Mouse (Mus musculus): Measurements from ENCODE around the gene Sf3b3. TPM values are rescaled to one million over a fixed set of nuclear protein-coding genes. Genes with fewer than 3 reads are reported as not detected.
A peak's percentile ranks its signal among the peaks of the same experiment; 100 is the strongest.

Sf3b3 gene
- total and polyA plus RNA-seq, 2 experiments: 12.1 to 20.6 TPM

DNA sequence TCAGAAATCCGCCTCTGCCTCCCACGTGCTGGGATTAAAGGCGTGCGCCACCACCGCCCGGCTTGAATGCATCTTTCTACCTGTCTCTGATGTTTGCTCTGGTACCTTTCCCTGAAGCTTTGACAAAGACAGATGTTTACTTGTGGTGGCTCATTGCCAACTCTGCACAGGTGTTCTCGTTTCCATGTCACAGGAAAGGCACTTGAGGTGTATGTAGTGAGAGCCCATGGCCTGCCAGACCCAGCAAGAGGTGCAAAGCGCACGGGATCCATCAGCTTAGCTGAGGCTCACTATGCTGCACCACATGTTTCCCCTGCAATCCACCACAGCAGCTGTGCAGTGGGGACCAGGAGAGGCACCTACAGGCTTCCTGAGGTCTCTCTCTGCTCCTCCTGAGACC is 42.7 kb downstream of the Sf3b3 start:
- Histone ChIP-seq H3K4me1 (ENCODE audit: control insufficient read depth, insufficient read depth, low read length) (no peaks in the 10 kb centered on the region), H3K36me3 (ENCODE audit: control insufficient read depth, insufficient read depth, low read length) (no peaks in the 10 kb centered on the region), H3K27ac (replicated peaks; ENCODE audit: insufficient read depth, low read depth, low read length) (no peak overlapping the region), H3K9ac (ENCODE audit: low read depth, low read length) (no peak overlapping the region), H3K4me3 (ENCODE audit: insufficient read depth, low read depth, low read length) (no peak overlapping the region), H3K79me2 (ENCODE audit: control insufficient read depth, insufficient read depth, low read length) (no peaks in the 10 kb centered on the region), H3K27me3 (ENCODE audit: control insufficient read depth, insufficient read depth, low read length) (no peaks in the 10 kb centered on the region)
- no peak for TF ChIP-seq POLR2A (IDR thresholded peaks at IDR 0.05; ENCODE audit: extremely low read depth, insufficient read depth, low read length)
- no peak for TF ChIP-seq CTCF (IDR thresholded peaks at IDR 0.05; ENCODE audit: low read depth, low read length)
- 75% methylated on average over 9 of the region's 9 CpGs for WGBS
- no peak for DNase-seq (ENCODE audit: extremely low read depth, low read depth, low spot score)

DNA sequence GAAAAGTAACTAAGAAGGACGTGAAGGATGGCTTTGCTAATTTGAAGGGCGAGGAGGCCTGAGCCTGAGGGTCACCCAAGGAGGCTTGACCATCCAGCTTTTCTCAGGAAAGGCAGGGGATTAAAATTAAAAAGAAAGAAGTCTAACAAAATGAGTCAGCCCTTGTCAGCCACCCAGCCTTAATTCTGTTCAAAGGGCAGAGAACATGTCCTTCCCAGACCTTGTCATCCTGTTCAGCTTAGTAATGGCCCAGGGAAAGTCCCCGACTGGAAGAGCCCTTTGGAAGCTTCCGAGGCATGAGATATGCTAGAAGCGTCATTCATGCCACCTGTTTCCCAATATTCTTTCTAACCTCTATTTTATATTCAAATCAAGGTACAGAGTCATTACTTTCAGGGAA is 43.6 kb downstream of the Sf3b3 start:
- no peak overlapping the region for H3K27ac ChIP-seq (replicated peaks; ENCODE audit: insufficient read depth, low read depth, low read length)

DNA sequence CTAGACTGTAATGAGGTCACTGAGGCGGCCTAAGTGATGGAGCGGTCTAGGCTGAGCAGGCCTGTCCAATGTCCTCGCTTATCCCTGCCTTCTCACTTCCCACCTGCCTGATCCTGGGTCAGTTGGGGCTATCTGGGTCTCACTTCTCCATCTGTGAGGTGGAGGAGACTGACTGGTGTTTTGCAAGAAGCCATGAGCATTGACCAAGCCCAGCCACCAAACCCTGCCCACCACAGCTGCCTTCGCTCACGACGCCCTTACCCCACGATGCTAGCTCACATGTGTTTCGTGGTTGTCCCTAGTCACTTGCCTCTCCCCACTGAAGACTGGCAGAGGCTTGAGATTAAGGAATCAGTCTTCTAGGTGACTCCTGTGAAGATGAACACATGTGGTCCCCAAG is 49.5 kb downstream of the Sf3b3 start:
- Histone ChIP-seq H3K4me3 (ENCODE audit: insufficient read depth, low read depth, low read length) (no peak overlapping the region), H3K4me1 (ENCODE audit: control insufficient read depth, insufficient read depth, low read length) (peaks cover 7% of the 10 kb centered on the region), H3K27me3 (ENCODE audit: control insufficient read depth, insufficient read depth, low read length) (no peaks in the 10 kb centered on the region), H3K27ac (replicated peaks; ENCODE audit: insufficient read depth, low read depth, low read length) (no peak overlapping the region), H3K79me2 (ENCODE audit: control insufficient read depth, insufficient read depth, low read length) (no peaks in the 10 kb centered on the region), H3K36me3 (ENCODE audit: control insufficient read depth, insufficient read depth, low read length) (no peaks in the 10 kb centered on the region), H3K9ac (ENCODE audit: low read depth, low read length) (no peak overlapping the region)
- TF ChIP-seq POLR2A (IDR thresholded peaks at IDR 0.05; ENCODE audit: extremely low read depth, insufficient read depth, low read length): no peak
- DNase-seq (ENCODE audit: extremely low read depth, low read depth, low spot score): no peak
- WGBS: 97% methylated on average over 8 of the region's 8 CpGs

More for the DNA sequence above, 43.6 kb downstream of the Sf3b3 start:
- Histone ChIP-seq H3K9ac (ENCODE audit: low read depth, low read length) (no peak overlapping the region), H3K4me3 (ENCODE audit: insufficient read depth, low read depth, low read length) (no peak overlapping the region), H3K79me2 (ENCODE audit: control insufficient read depth, insufficient read depth, low read length) (no peaks in the 10 kb centered on the region), H3K27me3 (ENCODE audit: control insufficient read depth, insufficient read depth, low read length) (no peaks in the 10 kb centered on the region), H3K4me1 (ENCODE audit: control insufficient read depth, insufficient read depth, low read length) (no peaks in the 10 kb centered on the region), H3K36me3 (ENCODE audit: control insufficient read depth, insufficient read depth, low read length) (no peaks in the 10 kb centered on the region)
- 83% methylated on average over 5 of the region's 5 CpGs for WGBS
- DNase-seq (ENCODE audit: extremely low read depth, low read depth, low spot score): no peak
- TF ChIP-seq POLR2A (IDR thresholded peaks at IDR 0.05; ENCODE audit: extremely low read depth, insufficient read depth, low read length) (no peak), CTCF (IDR thresholded peaks at IDR 0.05; ENCODE audit: low read depth, low read length) (no peak)

DNA sequence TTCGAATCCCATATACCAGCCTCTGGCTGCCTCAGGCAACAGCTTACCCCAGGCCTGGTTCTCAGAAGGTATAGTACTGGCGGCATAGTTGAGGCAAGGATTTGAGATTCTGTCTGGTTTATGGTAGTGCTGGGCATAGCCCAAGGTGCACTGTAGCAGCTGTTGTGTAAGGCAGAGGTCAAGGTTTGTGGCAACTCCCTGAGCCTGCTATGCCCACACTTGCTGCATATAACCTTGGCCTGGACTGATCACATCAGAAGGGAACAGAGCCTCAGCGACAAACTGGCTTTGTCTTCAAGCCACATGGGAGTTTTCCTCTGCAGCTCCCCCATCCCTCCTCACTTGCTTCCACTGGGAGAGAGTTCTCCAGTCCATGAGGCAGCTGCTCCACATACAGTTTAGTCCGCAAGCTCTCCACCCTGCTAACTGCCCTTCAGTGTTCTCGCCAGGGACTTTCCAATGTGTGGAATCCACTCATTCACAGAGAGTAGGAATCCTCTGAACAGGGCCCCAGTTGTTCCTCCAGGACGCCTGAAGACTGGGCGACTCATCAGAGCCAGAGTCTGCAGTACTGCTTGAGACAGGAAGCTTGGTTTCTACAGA is 52.1 kb downstream of the Sf3b3 start:
- no peak overlapping the region for H3K4me3 ChIP-seq (ENCODE audit: insufficient read depth, low read depth, low read length)
- 88% methylated on average over 7 of the region's 7 CpGs for WGBS
- no peak overlapping the region for H3K9ac ChIP-seq (ENCODE audit: low read depth, low read length)
- no peak overlapping the region for H3K27ac ChIP-seq (replicated peaks; ENCODE audit: insufficient read depth, low read depth, low read length)
- H3K27me3 ChIP-seq (ENCODE audit: control insufficient read depth, insufficient read depth, low read length): no peaks in the 10 kb centered on the region
- H3K36me3 ChIP-seq (ENCODE audit: control insufficient read depth, insufficient read depth, low read length): no peaks in the 10 kb centered on the region
- H3K4me1 ChIP-seq (ENCODE audit: control insufficient read depth, insufficient read depth, low read length): peaks cover 8% of the 10 kb centered on the region
- H3K79me2 ChIP-seq (ENCODE audit: control insufficient read depth, insufficient read depth, low read length): no peaks in the 10 kb centered on the region
- no peak for TF ChIP-seq CTCF (IDR thresholded peaks at IDR 0.05; ENCODE audit: low read depth, low read length)
- TF ChIP-seq POLR2A (IDR thresholded peaks at IDR 0.05; ENCODE audit: extremely low read depth, insufficient read depth, low read length): no peak
- DNase-seq (ENCODE audit: extremely low read depth, low read depth, low spot score): peak; percentile 18

DNA sequence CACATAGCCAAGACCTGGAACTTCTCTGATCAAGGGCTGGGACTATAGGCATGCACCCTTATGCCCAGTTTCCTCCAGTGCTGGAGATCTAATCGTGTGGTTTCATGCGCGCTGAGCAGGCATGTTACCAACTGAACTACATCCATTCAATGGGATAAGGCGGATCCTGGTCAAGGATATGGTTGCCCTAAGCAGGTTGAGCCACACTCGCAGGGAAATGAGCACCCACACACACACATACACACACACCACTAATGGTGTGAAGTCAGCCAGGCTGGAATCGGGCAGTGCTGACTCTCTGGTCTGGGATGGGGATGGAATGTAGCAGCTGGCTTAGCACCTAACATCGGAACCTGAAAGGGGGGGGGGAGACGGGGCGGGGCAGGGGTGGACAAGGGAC is 52.7 kb downstream of the Sf3b3 start:
- H3K36me3 ChIP-seq (ENCODE audit: control insufficient read depth, insufficient read depth, low read length): no peaks in the 10 kb centered on the region
- H3K9ac ChIP-seq (ENCODE audit: low read depth, low read length): no peak overlapping the region
- TF ChIP-seq POLR2A (IDR thresholded peaks at IDR 0.05; ENCODE audit: extremely low read depth, insufficient read depth, low read length) (no peak), CTCF (IDR thresholded peaks at IDR 0.05; ENCODE audit: low read depth, low read length) (no peak)
- no peak for DNase-seq (ENCODE audit: extremely low read depth, low read depth, low spot score)
- no peak overlapping the region for H3K27ac ChIP-seq (replicated peaks; ENCODE audit: insufficient read depth, low read depth, low read length)
- 96% methylated on average over 9 of the region's 9 CpGs for WGBS
- H3K27me3 ChIP-seq (ENCODE audit: control insufficient read depth, insufficient read depth, low read length): no peaks in the 10 kb centered on the region
- H3K4me3 ChIP-seq (ENCODE audit: insufficient read depth, low read depth, low read length): no peak overlapping the region
- peaks cover 8% of the 10 kb centered on the region for H3K4me1 ChIP-seq (ENCODE audit: control insufficient read depth, insufficient read depth, low read length)
- H3K79me2 ChIP-seq (ENCODE audit: control insufficient read depth, insufficient read depth, low read length): no peaks in the 10 kb centered on the region

DNA sequence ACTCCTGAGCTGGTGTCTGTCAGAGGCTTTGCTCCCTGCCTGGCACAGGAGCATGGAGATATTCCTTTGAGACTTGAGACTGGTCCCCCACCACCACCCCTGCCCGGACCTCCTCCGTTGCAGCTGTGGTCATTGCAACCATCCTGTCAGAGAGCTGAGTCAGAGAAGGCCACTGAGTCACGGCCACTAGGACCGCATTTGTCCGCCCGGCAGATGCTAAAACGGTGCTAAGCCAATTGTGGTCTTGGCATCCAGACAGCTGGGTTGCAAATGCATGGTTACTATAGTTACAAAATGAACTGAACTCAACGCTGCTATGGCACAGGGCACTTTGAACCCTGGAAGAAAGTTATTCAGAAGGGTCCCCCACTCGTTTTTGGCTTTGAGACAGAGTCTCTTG is 53.1 kb downstream of the Sf3b3 start:
- DNase-seq (ENCODE audit: extremely low read depth, low read depth, low spot score): no peak
- Histone ChIP-seq H3K27ac (replicated peaks; ENCODE audit: insufficient read depth, low read depth, low read length) (no peak overlapping the region), H3K4me3 (ENCODE audit: insufficient read depth, low read depth, low read length) (no peak overlapping the region), H3K27me3 (ENCODE audit: control insufficient read depth, insufficient read depth, low read length) (no peaks in the 10 kb centered on the region), H3K9ac (ENCODE audit: low read depth, low read length) (no peak overlapping the region), H3K4me1 (ENCODE audit: control insufficient read depth, insufficient read depth, low read length) (peaks cover 8% of the 10 kb centered on the region), H3K79me2 (ENCODE audit: control insufficient read depth, insufficient read depth, low read length) (no peaks in the 10 kb centered on the region), H3K36me3 (ENCODE audit: control insufficient read depth, insufficient read depth, low read length) (no peaks in the 10 kb centered on the region)
- TF ChIP-seq POLR2A (IDR thresholded peaks at IDR 0.05; ENCODE audit: extremely low read depth, insufficient read depth, low read length): no peak
- no peak for TF ChIP-seq CTCF (IDR thresholded peaks at IDR 0.05; ENCODE audit: low read depth, low read length)
- WGBS: 68% methylated on average over 9 of the region's 9 CpGs

All from liver, adult 2 months (tissue).